Mouse (Mus musculus) heart, postnatal 0 days (tissue): ENCODE measurements around the gene Dock7.
A peak's percentile ranks its signal among the peaks of the same experiment; 100 is the strongest.

ENCODE experiments used
- CTCF ChIP-seq: IDR thresholded peaks from 2 replicates; pipeline ENCODE4 v1.5.1; 2016; ENCODE audit warnings: antibody characterized with exemption, control low read depth, low read depth
- EP300 ChIP-seq: IDR thresholded peaks from 2 replicates; pipeline ENCODE4 v1.6.1; 2016; ENCODE audit warnings: antibody characterized with exemption, low read depth

DNA sequence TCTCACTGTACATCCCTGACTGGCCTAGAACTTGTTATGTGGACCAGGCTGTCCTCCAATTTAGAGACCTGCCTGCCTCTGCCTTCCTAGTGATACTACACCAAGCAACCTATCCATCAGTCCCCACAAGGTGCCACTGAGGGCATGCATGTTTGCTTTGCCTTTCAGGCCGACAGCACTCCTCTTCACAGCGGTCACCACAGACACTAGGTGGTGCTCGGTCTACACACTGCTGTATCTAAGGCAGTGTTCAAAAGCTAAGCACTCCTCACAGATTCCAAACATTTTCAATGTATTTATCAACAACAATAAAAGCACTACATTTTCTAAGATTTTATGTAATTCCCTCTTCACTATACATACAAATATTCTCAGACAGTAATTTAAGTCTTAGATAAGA is 150.8 kb downstream of the Dock7 start:
- peak; percentile 41 for TF ChIP-seq CTCF
- TF ChIP-seq EP300: no peak
